Mouse (Mus musculus): Measurements from ENCODE around the gene Gm15217. TPM values are rescaled to one million over a fixed set of nuclear protein-coding genes. Genes with fewer than 3 reads are reported as not detected.
A peak's percentile ranks its signal among the peaks of the same experiment; 100 is the strongest.

The Gm15217 gene
- total RNA-seq (2021) = not detected in 2 replicates
- long read RNA-seq = 0 reads

DNA sequence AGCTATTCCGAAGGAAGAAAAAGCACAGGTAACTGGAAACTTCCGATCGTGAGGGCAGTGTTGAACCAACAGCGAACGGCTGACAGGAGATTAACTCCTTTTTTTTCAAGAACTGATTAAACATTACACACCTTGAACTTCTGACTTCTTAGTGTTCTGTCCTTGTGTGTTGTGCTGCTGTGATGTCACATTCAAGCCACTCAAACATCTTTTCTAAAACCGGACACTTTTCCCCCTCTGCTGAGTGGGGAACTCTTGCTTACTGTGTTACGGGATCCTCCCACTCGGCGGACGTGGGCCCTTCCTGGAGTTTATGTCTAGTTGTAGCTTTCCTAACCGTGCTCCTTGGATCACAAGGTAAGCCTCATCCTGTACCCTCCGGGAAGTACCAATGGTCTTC lies at the start of gene Gm15217:
Gm15217 (plus strand) TSS at position 130 of the 400 bp plus-strand sequence.
- no peak for DNase-seq

DNA sequence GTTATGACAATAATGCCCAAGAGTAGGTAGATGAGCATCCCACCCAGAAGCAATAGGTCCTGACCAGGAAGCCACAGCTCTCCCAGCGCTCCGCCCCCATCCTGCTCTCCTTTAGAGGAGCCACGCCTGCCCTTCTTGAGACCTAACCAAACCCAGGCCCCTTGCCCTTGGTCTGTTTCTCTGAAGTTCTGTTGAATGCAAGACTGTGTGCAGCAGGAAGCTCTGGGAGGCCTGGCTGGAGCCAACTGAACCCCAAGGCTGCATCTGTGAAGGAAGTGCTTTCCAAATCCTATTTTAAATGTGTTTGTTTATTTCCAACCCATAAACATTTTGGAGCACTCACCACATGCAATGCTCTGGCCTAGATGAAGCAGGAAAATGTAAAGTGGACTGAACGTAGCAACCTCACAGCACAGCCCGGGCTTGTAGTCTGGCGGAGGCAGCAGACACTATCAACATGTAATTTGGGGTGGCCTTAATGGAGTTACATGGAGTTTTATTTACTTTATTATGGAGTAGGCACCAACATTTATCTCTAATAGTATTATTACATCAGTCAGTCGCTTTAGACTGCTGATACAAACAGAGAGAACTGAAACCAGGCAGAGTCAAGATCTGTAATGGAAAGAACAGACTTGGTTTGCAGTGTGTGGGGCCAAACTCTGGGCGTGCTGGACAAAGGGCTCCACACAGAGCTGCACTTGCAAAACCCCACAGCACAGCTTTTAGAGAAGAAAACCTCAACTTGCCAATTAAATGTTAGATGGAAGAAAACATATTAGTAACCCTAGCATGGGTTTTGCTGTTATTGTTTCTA lies 45.6 kb upstream of the Gm15217 start:
- DNase-seq = no peak

DNA sequence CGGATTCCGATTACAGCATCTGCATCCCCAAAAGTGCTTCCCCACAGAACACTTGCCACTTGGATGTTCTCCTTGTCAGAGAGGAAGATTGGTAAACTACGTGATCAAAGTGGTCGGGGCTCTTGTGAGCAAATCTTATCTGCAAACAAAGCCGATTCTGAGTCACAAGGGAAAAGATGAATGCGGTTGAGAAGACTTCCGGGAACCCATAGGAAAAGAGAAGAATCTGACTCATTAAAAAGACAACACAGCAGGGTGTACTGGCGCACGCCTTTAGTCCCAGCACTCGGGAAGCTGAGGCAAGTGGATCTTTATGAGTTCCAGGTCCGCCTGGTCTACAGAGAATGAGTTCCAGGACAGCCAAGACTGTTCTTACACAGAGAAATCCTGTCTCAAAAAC lies 40.4 kb upstream of the Gm15217 start:
- no peak for DNase-seq

DNA sequence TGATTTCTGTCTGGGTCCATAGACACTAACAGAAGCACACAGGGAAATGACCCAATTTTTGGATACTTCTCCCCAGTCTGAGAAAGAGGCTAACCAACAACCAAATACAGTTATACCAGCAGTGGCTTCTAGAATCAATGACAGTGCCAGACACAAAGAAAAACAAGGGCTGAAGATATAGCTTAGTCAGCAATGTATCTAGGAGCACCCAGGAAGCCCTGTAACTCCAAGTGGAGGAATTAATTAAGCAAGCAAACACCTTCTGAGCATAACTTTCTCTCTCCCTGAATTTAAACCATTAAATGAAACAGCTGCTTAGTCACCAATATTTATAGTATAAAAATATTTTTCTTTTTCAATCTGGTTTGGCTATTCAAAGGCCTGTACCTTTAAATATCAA lies 34.5 kb upstream of the Gm15217 start:
- DNase-seq = no peak

DNA sequence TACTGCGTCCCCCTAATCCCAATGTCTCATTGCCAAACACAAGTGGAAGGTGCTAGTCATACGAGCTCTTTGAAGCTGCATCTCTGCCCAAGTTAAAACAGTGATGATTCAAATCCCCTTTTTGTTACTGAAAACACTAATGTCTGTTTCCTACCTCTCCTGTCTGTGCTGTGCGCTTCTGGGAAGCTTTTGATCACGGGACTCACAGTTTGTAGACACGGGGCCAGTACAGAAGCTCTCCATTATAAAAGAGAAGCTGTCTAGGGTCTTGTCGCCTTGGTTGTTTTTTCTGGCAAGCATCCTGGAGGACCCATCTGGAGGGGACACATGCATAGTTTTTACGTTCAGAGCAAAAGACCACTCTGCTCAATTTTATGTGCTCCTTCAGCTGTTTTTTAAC lies 21.9 kb upstream of the Gm15217 start:
- DNase-seq = no peak

DNA sequence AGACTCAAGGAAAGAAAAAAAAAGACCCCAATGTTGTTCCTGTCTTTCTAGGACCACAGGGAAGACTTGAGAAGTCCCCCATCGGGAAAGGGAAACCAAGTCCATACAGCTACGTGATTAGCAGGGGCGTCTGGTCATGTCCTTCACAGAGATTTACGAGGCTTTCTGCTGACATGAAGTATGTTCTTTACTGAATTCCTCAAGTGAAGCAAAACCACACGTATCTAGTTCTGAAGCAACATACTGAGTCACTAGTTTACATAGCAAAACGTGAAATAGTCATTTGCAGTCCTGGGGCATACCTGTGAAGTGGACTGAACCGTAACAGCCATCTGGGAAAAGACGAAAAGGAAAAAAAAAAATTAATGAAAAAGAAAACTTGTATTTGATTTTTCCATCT lies 21.5 kb upstream of the Gm15217 start:
- DNase-seq = no peak

DNA sequence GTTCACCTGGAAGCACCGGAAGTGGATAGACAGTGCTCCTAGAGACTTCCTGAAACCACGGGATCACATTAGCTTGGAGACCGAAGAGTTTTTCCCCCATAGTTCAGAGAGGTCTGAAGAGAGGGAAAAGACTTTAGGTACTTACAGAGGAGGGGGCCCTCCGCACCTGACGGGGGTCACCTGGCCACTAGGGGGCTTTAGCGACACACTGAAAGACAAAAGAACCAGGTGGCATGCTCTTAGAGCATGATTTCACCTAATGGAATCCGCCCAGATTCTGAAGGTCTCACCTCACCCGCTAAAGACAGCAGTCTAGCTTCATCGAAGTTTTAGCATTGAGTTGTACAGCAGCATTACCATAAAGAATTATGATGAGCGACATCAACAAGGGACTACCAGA lies 16.0 kb upstream of the Gm15217 start:
- DNase-seq = no peak

DNA sequence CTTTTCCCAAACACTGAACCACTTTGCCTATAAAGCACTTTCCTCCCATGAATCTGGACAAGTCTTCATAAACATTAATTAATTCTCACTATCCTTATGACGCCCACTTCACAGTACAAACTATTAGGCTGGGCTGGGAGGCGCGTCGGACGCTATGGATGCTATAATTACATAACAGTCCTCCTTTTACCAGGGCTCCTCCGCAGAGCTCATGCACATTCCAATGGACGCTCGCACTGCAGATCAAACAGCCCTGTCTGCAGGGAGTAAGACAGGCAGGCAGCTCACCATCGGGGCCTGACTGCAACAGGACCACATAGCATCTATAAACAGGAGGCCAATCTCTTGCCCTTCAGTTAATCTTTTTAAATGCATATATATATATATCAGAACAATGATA lies 6.8 kb upstream of the Gm15217 start:
- no peak for DNase-seq

DNA sequence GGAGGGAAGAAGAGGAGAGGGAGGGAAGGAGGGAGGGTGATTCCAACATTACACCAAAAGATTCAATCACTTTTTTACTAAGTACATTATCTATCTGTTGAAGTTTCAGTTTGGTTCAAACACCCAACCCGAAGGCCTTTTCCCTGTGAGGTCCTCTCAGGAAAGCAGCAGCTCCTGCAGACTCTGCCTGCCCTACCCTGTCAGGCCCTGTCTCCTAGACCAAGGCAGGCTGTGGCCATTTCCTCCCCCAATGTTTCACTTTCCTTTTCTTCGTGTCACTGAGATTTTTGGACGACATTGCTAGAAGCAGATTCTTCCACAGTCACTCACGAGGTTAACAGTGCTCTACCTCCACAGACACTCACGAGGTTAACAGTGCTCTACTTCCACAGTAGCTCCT lies 3.4 kb upstream of the Gm15217 start:
- DNase-seq = no peak

DNA sequence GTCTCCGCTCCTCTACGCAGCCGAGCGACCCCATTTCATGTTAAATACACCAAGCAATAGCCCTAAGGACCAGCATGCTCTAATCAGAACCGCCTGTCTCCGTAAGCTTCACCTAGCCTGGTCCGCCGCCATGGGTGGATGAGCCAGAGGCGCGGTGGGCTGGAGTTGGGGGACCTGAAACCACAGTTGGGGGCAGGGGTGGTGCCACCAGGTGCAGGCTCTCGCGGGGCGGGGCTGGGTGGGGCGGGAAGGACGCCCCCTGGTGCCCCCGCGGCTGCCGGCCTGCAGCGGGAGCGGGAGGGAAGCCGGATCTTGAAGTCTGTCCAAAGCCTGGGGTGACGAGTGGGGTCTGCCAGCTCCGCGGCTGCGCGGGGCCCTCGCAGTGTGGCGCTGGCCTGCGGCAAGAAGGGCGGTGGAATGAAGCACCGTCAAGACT lies 1.1 kb downstream of the Gm15217 start:
- no peak for DNase-seq

DNA sequence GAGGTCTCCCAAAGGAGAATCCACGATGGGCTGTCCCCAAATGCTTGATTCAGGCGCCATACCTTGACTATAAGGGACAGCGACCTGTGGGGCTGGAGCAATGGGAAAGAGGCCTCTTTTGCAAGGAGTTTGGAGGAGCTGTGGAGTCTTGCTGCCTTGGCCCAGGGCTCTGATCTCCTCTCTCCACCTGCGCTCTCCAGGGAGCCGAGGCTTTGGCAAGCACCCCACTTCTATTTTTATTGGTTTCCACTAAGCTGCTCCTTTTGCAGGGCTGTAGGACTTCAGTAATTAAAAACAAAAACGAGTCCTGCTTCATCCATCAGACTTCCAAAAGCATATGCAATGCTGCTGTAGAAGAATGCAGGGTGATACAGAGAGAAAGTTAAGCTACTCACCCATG lies 2.2 kb downstream of the Gm15217 start:
- no peak for DNase-seq

DNA sequence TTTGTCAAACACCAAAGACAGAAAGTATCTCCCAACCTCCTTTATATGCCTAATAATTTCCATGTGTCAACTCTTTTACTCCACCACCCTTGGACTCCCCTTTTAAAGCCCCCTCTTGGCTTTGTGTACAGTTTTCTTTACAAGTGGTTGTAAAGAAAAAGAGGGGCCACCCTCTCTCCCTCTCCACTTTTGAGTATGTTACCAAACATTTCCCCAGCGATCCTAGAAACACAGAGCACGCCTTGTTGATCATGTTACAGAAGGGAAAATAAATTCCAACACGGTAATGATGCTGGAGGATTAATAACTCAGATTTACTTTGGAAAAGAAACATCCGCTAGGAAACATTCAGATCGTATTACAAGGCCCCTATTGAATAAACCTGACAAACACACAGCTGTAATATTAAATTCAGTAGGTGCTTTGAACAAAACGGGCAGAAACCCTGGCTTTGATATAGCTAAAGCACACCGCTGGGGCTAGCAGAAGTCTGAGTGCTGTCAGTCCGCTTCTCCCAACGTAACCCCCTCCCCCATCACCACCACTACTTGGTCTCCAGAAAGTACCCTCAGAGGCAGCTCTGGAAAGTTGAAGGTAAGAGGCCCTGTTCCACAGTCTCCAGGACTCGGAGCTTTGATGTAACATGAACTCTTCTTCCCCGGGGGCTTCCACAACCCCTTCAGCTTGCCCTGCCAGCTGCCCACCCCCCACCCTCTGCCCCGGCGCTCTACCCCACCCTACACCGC lies 5.9 kb downstream of the Gm15217 start:
- no peak for DNase-seq

DNA sequence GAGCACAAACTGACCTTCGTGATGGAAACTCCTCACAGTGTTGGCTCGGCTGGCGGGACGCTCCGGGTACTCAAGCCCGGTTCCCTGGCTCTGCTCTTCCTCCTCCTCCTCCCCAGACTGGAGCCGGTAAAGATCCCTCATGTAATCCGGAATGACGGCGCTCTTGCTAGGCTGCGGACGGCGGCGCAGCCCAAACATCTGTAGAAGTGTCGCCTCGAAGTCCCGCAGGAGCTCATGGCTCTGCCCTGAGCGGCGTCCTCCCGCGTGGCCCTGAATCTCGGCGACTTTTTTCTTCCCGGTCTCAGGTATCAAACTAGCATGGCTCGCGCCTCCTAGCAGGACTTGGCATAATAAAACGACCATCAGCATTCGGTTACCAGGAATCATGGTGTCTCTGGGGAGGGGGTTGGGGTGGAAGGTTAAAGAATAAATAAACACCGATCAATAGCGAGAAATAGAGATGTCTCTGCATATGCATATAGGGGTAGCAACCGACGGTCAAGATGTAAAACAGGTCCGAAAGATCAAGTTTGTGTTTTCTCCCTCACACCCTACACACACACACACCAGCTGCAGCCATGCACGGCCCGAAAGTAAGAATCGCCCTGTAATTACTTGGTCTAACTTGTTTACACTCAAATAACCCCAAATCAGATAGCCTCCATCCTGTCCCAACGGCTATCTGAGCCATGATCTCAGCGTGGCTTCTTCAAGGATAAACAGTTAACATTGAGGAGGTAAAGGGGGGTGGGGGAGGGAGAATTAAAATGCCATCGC lies 6.7 kb downstream of the Gm15217 start:
- DNase-seq = no peak

DNA sequence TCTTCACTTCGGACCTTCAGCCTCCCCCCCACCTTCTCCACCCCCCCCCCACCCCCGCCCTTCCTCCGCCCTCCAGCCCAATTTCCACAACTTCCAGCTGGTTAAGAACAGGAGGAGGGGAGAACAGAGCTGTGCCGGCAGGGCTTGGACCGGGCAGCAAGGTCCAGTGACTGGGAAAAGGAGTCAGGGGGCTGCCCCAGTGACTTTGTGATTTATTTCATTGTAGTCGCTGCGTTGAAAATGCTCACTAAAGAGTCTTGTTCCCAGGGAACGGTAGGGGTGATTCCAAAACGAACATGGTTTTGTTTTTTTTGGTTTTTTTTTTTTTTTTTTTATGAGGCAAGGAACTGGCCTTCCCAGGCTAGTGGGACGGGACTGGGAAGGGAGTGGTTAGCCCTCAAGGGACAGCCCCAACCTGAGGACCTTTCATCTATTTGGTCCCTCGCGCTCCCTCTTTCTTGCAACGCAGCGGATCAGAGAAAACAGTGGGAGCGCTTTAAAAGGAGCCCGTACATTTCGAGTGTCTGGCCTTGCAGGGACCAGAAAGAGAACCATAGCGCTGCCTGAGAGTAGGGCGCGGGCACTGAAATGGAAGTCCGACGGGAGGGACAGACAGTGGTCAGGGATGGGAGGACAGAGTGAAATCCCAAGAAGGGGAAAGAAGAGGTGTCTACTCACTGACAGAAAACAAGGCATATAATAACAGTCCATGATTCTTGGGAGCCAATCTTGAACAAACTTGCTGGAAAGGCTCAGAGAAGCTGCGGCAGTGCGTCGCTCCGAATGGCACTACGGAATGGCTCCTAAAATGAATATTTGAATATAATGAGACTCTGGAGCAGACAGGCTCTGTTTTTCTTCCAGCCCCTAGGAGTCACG lies 7.5 kb downstream of the Gm15217 start:
- DNase-seq = no peak

DNA sequence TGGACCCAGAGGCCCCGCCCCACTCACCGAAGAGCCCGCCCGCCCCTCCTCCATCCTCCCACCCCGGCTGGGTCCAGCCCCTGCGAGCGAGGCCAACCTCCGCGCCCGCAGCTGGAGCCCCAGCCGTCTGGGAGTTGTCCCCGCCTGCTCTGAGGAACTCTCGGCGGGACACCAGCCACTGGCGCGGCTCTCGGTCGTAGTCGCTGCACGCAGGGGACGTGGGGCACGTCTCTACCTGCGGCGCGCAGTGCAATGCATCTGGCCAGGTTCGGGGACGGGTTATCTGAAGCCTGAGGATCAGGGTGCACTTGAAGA lies 8.1 kb downstream of the Gm15217 start:
- DNase-seq = peak; percentile 78

DNA sequence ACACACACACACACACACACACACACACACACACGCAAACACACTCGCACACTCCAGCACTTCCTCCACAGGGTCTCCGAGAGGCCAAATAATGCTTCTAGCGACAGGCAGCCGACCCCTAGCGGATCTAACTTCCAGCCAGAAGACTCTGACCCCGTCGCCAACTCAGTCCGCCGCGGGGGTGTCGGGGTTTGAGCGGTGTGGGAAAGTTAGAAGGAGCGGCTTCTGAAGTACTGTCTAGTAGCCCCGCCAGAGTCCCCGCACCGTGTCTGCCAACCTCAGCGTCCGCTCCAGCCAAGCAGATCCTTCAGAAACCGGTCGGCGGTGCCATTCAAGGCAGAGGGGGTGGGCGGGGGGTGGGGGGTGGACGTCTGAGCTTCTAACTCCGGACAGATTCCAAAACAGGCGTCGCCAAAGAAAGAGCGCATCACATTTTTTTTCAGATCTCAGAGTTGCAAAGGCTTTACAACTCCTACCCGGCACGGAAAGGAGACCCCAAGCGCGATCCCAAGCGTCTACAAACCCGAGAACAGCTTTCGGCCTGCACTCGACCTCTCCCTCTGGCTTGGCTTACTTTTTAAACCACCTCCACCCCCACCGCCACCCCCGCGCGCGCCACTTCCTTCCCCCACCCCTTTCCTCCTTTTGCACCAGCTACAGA lies 8.7 kb downstream of the Gm15217 start:
- peak; percentile 24 for DNase-seq

DNA sequence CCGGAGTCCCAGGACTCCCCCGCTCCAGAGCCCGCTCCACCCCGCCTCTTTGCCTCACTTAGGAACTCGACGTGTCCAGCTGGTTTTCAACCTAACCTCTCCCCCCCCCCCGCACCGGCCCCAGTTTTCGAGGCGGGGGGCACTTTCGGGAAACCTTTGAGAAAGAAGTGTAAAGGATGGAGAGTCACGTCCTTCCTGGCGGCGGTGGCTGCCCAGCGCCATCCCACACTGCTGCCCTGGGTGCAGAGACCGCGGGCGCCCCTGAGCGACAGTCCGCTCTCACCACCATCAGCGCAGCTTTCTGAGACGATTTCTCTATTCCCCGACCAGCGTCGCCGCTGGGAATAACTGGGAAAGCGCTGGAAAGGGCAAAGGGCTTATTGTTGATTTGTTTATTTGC lies 9.4 kb downstream of the Gm15217 start:
- DNase-seq = peak; percentile 53

DNA sequence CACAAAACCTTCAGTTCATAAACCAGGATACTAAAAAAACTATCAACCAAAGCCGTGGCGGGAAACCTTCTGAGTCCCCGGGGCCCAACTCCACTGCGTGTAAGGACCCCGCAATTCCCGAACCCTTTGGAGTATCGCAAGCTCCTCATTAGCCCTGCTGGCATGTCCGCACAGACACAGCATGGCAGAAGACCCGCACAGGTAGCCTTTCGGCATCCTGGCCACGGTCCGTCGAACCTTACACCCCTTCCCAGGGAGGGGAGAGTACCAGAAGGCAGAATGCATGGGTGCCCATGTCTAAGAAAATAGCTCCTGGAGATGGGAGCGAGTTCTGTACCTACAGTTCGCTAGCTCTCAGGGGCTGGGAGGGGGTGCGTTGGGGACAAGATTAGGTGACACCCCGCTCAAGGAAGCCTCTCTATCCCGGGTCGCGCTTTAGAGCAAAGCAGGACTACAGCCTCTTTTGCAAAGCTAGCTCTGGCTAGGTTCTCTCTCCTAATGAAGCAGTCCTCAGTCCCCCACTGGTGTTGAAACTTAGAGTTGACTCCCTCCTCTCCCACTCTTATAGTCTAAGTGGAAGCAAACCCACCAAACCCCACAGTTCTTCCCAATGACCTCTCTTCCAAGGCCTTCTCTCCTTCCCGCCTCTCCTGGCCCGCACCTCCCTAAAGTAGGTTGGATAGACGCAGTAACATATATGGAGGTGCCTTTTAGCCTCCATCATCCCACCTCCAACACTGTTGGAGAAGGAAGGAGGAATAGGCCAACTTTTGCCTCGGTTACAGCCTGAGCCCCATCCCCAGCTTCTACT lies 10.4 kb downstream of the Gm15217 start:
- no peak for DNase-seq

DNA sequence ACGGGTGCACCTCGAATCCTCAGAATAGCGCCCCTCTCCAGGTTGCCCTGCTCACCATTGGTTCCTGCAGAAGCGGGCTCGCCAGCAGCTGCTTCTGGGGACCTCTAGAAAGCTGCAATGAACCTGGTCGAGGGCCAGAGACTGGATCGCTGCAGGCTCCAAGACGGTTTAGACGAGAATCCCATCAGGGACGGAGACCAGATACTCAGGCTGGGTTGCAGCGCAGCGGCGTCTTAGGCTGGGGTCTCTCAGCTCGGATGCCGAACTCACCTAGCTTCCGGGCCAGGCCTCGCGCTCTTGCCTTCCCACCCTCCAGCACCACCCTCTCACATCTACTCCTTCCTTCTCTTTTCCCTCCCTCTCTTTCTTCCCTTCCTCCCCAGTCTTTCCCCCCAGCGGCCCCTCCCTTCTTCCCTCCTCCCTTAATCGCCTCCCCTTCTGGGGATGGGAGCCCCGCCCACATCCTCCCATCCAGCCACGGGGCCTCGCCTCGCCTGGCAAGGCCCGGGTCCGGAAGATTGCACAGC lies 11.1 kb downstream of the Gm15217 start, which contains the start of gene Bmp4:
Bmp4 (minus strand) TSS at position 421 of the 527 bp plus-strand sequence.
- no peak for DNase-seq

DNA sequence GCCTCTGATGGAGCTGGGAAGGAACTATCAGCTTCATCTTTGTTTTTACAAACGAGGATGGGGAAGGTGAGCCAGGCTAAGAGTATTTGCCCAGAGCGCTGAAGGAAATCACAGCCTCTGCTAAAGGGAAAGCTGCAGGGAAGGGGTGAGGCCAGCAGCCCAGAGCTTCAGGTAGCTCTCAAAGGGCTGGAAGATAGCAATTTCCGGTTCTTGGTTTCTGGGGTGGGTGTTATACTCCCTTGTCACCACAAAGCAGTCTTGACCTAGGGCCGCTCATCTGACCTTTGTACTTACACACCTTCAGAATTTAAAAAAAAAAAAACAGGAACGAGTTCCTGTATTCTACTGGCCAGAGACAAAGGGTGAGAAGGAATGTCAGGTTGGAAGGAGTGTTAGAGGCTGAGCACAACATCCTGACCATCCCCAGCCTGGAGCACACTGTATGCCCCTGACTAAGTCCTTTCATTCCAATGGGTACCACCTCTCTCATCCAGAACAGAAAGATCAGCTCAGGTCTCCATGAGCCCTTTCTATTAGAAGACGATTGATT lies 12.5 kb downstream of the Gm15217 start:
- DNase-seq = no peak

Data from adrenal gland, postnatal 25 days (tissue).